In genomic region chr7:125578106-125578505, GRCm38 (mm10) we compare ENCODE assay signal across 21 mouse cellular contexts. TPM values are rescaled to one million over a fixed set of nuclear protein-coding genes. Genes with fewer than 3 reads are reported as not detected.
A peak's percentile ranks its signal among the peaks of the same experiment; 100 is the strongest.
DNase-seq lines count a peak whose midpoint lies in the region; ATAC-seq lines count a peak whose summit lies in the region.
"Had no signal": no experiment of that assay in that cellular context is flagged by ENCODE, and none has a peak within 500 bp of the region (broad histone marks: within the 10 kb centered on the region; RNA-seq: fewer than 3 reads in every experiment).

No protein-coding gene starts in this region.

- H3K9me3 ChIP-seq in forebrain, embryonic 13.5 days (replicated peaks) = no peaks in the 10 kb centered on the region
- no peaks in the 10 kb centered on the region for H3K9me3 ChIP-seq in forebrain, embryonic 12.5 days
- H3K9me3 ChIP-seq in heart, embryonic 10.5 days = no peaks in the 10 kb centered on the region
- no peaks in the 10 kb centered on the region for H3K9me3 ChIP-seq in heart, embryonic 11.5 days (replicated peaks; ENCODE audit: control insufficient read depth, low read length)
- H3K9me3 ChIP-seq: embryonic facial prominence, embryonic 12.5 days; heart, embryonic 15.5 days; hindbrain, embryonic 10.5 days had no signal

- H3K9ac ChIP-seq in forebrain, embryonic 13.5 days = 0 out of 2 replicates have a peak overlapping the region, but pooled peaks have one; percentile 5
- H3K9ac ChIP-seq in forebrain, embryonic 12.5 days = no peak overlapping the region
- H3K9ac ChIP-seq in heart, embryonic 11.5 days (ENCODE audit: low read depth, low read length) = no peak overlapping the region
- H3K9ac ChIP-seq: embryonic facial prominence, embryonic 12.5 days; forebrain, postnatal 0 days; heart, embryonic 15.5 days; hindbrain, embryonic 14.5 days had no signal

- no peak overlapping the region for H3K4me3 ChIP-seq in forebrain, embryonic 13.5 days
- H3K4me3 ChIP-seq in forebrain, embryonic 12.5 days (replicated peaks) = no peak overlapping the region
- H3K4me3 ChIP-seq in heart, embryonic 10.5 days = no peak overlapping the region
- no peak overlapping the region for H3K4me3 ChIP-seq in heart, embryonic 11.5 days (ENCODE audit: low read depth, low read length)
- H3K4me3 ChIP-seq: embryonic facial prominence, embryonic 12.5 days; heart, embryonic 15.5 days; hindbrain, embryonic 10.5 days had no signal

- WGBS in forebrain, embryonic 13.5 days = 67% methylated on average over 3 of the region's 3 CpGs
- WGBS in forebrain, embryonic 12.5 days = 89% methylated on average over 3 of the region's 3 CpGs
- 70% methylated on average over 3 of the region's 3 CpGs for WGBS in heart, embryonic 10.5 days
- 63% methylated on average over 3 of the region's 3 CpGs for WGBS in heart, embryonic 11.5 days (ENCODE audit: insufficient replicate concordance)

- H3K4me1 ChIP-seq in forebrain, embryonic 13.5 days = peaks cover 17% of the 10 kb centered on the region
- peaks cover 12% of the 10 kb centered on the region for H3K4me1 ChIP-seq in forebrain, embryonic 12.5 days
- peaks cover 29% of the 10 kb centered on the region for H3K4me1 ChIP-seq in heart, embryonic 10.5 days
- H3K4me1 ChIP-seq in heart, embryonic 11.5 days (ENCODE audit: control insufficient read depth, insufficient read depth, low read length) = peaks cover 10% of the 10 kb centered on the region

- no peak overlapping the region for H3K27ac ChIP-seq in forebrain, embryonic 13.5 days
- H3K27ac ChIP-seq in forebrain, embryonic 12.5 days = no peak overlapping the region
- H3K27ac ChIP-seq in heart, embryonic 10.5 days = peak overlapping the region; percentile 52; the same call in 1 of the 2 replicates
- H3K27ac ChIP-seq in heart, embryonic 11.5 days (ENCODE audit: low read depth, low read length) = no peak overlapping the region
- H3K27ac ChIP-seq: embryonic facial prominence, embryonic 12.5 days; hindbrain, embryonic 10.5 days; hindbrain, embryonic 14.5 days had no signal

- no peak for DNase-seq in heart, embryonic 10.5 days (ENCODE audit: low spot score)
- peak; percentile 26 for DNase-seq in thymus, postnatal 4 days
- no peak for DNase-seq in thymus, adult 18-20 months
- peak; percentile 61 for DNase-seq in naive thymus-derived CD4-positive, alpha-beta T cell, adult 2 months (ENCODE audit: low read depth)
- no peak for DNase-seq in left cerebral cortex, adult 8-10 months (ENCODE audit: low spot score in 2 of 2)
- DNase-seq: adrenal gland, adult 8-10 months; embryo, embryonic 11 days; forebrain, postnatal 0 days; gastrocnemius, postnatal 10 days; kidney, adult 8-10 months had no signal

- H3K4me2 ChIP-seq in forebrain, embryonic 13.5 days = no peak overlapping the region
- H3K4me2 ChIP-seq in forebrain, embryonic 12.5 days = no peak overlapping the region
- no peak overlapping the region for H3K4me2 ChIP-seq in heart, embryonic 11.5 days
- H3K4me2 ChIP-seq: embryonic facial prominence, embryonic 12.5 days; heart, embryonic 15.5 days; hindbrain, embryonic 14.5 days had no signal

- H3K36me3 ChIP-seq in forebrain, embryonic 13.5 days (ENCODE audit: poor library complexity, severe bottlenecking) = no peaks in the 10 kb centered on the region
- H3K36me3 ChIP-seq in forebrain, embryonic 12.5 days (replicated peaks) = no peaks in the 10 kb centered on the region
- no peaks in the 10 kb centered on the region for H3K36me3 ChIP-seq in heart, embryonic 10.5 days
- no peaks in the 10 kb centered on the region for H3K36me3 ChIP-seq in heart, embryonic 11.5 days (ENCODE audit: control insufficient read depth, insufficient read depth, low read length)
- H3K36me3 ChIP-seq: heart, embryonic 15.5 days had no signal

- H3K27me3 ChIP-seq in forebrain, embryonic 13.5 days = no peaks in the 10 kb centered on the region
- H3K27me3 ChIP-seq in forebrain, embryonic 12.5 days = peaks cover 10% of the 10 kb centered on the region
- H3K27me3 ChIP-seq in heart, embryonic 10.5 days (ENCODE audit: insufficient read depth, poor library complexity, severe bottlenecking) = peaks cover 24% of the 10 kb centered on the region; the same call in 1 of the 2 replicates
- H3K27me3 ChIP-seq in heart, embryonic 11.5 days (ENCODE audit: control insufficient read depth, insufficient read depth, low read length) = no peaks in the 10 kb centered on the region
- H3K27me3 ChIP-seq: embryonic facial prominence, embryonic 12.5 days; heart, embryonic 15.5 days; Patski had no signal

- no peak for ATAC-seq in forebrain, embryonic 13.5 days
- no peak for ATAC-seq in forebrain, embryonic 12.5 days (ENCODE audit: low FRiP score)
- no peak for ATAC-seq in heart, embryonic 11.5 days (replicated peaks; ENCODE audit: insufficient number of reproducible peaks, low FRiP score, low TSS enrichment)
- ATAC-seq: forebrain, postnatal 0 days; inflammation-experienced regulatory T-cells, adult 6 months; intestine, postnatal 0 days; Patski had no signal

RNA-seq across cellular contexts. Expression of gene Il21r, which starts 25.1 kb away (rescaled TPM):
- 0.24 and 0.26 TPM in 2 replicates for polyA plus RNA-seq in forebrain, embryonic 13.5 days (2015; fragmentation: Nextera tagmentation; extraction: Ambion mirVana)
- 0.12 and 0.31 TPM in 2 replicates for polyA plus RNA-seq in forebrain, embryonic 12.5 days (2016; fragmentation: Nextera tagmentation; extraction: Ambion mirVana)
- polyA plus RNA-seq in heart, embryonic 10.5 days (2016; fragmentation: Nextera tagmentation; extraction: Ambion mirVana) = 0.07 and 0.11 TPM in 2 replicates
- polyA plus RNA-seq in heart, embryonic 11.5 days (2014; fragmentation: Nextera tagmentation; extraction: Ambion mirVana) = 0.10 TPM in 1 of 2 replicates, not detected in the other
- total RNA-seq in left cerebral cortex, adult 8-10 months (2022) = 1 to 10 TPM; 1.3 to 2.9 (median 2.1) TPM
- total RNA-seq: MEL had no signal
- polyA plus RNA-seq: Patski had no signal

RNA-seq across cellular contexts. Expression of gene Il4ra, which starts 26.2 kb away (rescaled TPM):
- 1.8 and 2.0 TPM in 2 replicates for polyA plus RNA-seq in forebrain, embryonic 13.5 days (2015; fragmentation: Nextera tagmentation; extraction: Ambion mirVana)
- 3.4 and 3.5 TPM in 2 replicates for polyA plus RNA-seq in forebrain, embryonic 12.5 days (2016; fragmentation: Nextera tagmentation; extraction: Ambion mirVana)
- polyA plus RNA-seq in heart, embryonic 10.5 days (2016; fragmentation: Nextera tagmentation; extraction: Ambion mirVana) = 2.2 and 3.4 TPM in 2 replicates
- 1.5 and 1.6 TPM in 2 replicates for polyA plus RNA-seq in heart, embryonic 11.5 days (2014; fragmentation: Nextera tagmentation; extraction: Ambion mirVana)
- total RNA-seq in left cerebral cortex, adult 8-10 months (2022) = 10 to 100 TPM in 1 of 4 experiments, 1 to 10 TPM in 3; 5.2 to 10.1 (median 8.0) TPM

Comparison
In these comparisons a context has a peak if more than half of its experiments do, and no peak if none do; other contexts are left out.
1. DNase-seq: peak in thymus, postnatal 4 days (single experiment) and naive thymus-derived CD4-positive, alpha-beta T cell, adult 2 months (single experiment); none in heart, embryonic 10.5 days (single experiment), thymus, adult 18-20 months (0 of 2) and left cerebral cortex, adult 8-10 months (0 of 2).